Mouse (Mus musculus): ENCODE measurements around the gene Cyfip2. TPM values are rescaled to one million over a fixed set of nuclear protein-coding genes. Genes with fewer than 3 reads are reported as not detected.

Gene Cyfip2
- polyA plus RNA-seq, 1 experiment from 2014 or later, result 3.4 TPM

DNA sequence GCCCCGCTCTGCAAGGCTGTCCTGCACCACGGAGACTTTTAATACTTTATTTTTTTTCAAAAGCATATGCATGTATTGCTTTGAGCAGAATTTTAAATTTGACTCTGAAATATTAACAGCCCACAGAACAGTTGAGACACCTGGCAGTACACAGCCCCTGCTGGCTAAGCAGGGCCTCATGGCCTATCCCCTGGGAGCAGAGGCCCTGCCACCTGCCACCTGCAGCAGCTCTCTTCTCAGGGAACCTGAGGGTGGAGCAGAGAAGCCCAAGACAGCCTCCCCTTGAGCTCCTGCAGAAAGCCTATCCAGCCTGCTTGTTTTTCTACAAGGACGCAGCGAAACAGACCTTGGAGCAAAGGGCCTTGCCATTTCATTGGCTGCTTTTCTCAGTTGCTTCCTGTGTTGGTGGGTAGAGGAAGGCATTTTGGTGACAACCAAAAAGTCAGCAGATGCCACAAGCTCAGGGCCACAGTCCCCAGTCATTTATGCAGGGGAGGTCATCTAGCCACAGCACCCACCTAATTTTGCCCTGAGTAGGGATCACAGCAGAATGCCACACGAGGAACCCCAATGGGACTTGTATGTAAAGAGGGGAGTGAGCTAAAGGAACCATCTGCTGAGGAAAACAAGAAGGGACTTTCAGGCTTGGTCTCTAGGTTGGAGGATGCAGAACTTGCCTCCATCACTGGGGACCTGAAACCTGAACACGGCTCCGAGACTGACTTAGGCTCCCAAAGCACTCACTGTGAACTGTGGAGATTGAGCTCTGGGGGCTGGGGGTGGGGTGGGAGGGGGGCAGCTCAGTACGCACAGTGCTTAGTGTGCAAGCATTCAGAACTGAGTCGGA is 7.6 kb downstream of the Cyfip2 start:
- H3K4me1 ChIP-seq (ENCODE audit: insufficient read depth, low read depth, low read length), result no peaks in the 10 kb centered on the region
- no peak overlapping the region for H3K4me3 ChIP-seq (ENCODE audit: low read depth, low read length)
- H3K9ac ChIP-seq (replicated peaks; ENCODE audit: low read depth), result no peak overlapping the region
- TF ChIP-seq EP300 (IDR thresholded peaks at IDR 0.05) (no peak), CTCF (IDR thresholded peaks at IDR 0.05) (no peak)
- H3K9me3 ChIP-seq (ENCODE audit: low read length), result no peaks in the 10 kb centered on the region
- H3K36me3 ChIP-seq (ENCODE audit: insufficient read depth, low read length), result no peaks in the 10 kb centered on the region
- H3K27me3 ChIP-seq (replicated peaks; ENCODE audit: insufficient read depth, low read length), result no peaks in the 10 kb centered on the region
- ATAC-seq (no peak), DNase-seq (ENCODE audit: low spot score) (no peak)
- WGBS, result 81% methylated on average over 9 of the region's 9 CpGs
- no peak overlapping the region for H3K4me2 ChIP-seq (replicated peaks; ENCODE audit: low read depth, low read length)
- H3K27ac ChIP-seq (ENCODE audit: low read length), result no peak overlapping the region

DNA sequence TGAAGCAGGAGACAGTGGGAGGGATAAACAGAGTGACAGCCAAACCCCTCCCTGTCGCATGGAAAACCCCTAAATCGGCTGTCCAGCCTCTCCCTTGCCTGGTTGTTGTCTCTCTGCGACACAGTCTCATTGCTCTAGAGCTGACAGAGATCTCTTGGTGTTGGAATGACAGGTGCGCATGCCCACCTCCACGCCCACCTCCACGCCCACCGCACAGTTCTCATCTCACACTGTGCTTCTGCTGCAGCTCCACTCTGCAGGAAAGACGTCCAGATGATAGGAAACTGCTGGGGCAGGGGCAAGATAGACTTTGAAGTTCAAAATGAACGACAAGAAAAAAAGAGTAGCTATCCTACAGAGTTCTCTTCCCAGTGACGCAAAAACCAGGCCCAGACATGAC is 8.6 kb downstream of the Cyfip2 start:
- TF ChIP-seq CTCF (IDR thresholded peaks at IDR 0.05), result no peak
- TF ChIP-seq EP300 (IDR thresholded peaks at IDR 0.05), result no peak
- H3K27me3 ChIP-seq (replicated peaks; ENCODE audit: insufficient read depth, low read length), result no peaks in the 10 kb centered on the region
- DNase-seq (ENCODE audit: low spot score) (no peak), ATAC-seq (no peak)
- H3K4me2 ChIP-seq (replicated peaks; ENCODE audit: low read depth, low read length), result no peak overlapping the region
- WGBS, result 78% methylated on average over 10 of the region's 10 CpGs
- H3K4me3 ChIP-seq (ENCODE audit: low read depth, low read length), result no peak overlapping the region
- no peak overlapping the region for H3K27ac ChIP-seq (ENCODE audit: low read length)
- no peak overlapping the region for H3K9ac ChIP-seq (replicated peaks; ENCODE audit: low read depth)
- H3K9me3 ChIP-seq (ENCODE audit: low read length), result no peaks in the 10 kb centered on the region
- H3K4me1 ChIP-seq (ENCODE audit: insufficient read depth, low read depth, low read length), result no peaks in the 10 kb centered on the region
- no peaks in the 10 kb centered on the region for H3K36me3 ChIP-seq (ENCODE audit: insufficient read depth, low read length)

DNA sequence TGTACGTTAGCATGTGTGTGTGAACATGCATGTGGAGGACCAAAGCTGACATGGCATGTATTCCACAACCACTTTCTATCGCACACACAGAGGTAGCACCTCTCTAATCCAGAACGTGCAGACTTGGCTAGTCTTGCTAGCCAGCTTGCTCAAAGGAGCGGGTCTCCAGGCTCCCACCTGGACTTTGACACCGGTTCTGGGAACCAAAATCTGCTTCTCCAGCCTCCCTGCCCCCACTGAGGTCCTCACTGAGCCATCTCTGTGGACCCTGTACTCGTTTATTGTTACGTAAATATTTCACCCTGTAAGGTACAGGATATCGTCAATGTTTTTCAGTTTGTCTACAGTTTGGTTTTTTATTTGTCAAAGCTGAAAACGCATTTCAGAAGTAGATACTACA is 10.2 kb downstream of the Cyfip2 start:
- no peak overlapping the region for H3K9ac ChIP-seq (replicated peaks; ENCODE audit: low read depth)
- DNase-seq (ENCODE audit: low spot score) (no peak), ATAC-seq (no peak)
- H3K36me3 ChIP-seq (ENCODE audit: insufficient read depth, low read length), result no peaks in the 10 kb centered on the region
- no peak overlapping the region for H3K4me2 ChIP-seq (replicated peaks; ENCODE audit: low read depth, low read length)
- no peaks in the 10 kb centered on the region for H3K27me3 ChIP-seq (replicated peaks; ENCODE audit: insufficient read depth, low read length)
- H3K4me1 ChIP-seq (ENCODE audit: insufficient read depth, low read depth, low read length), result no peaks in the 10 kb centered on the region
- TF ChIP-seq CTCF (IDR thresholded peaks at IDR 0.05) (no peak), EP300 (IDR thresholded peaks at IDR 0.05) (no peak)
- WGBS, result 85% methylated on average over 9 of the region's 9 CpGs
- H3K27ac ChIP-seq (ENCODE audit: low read length), result no peak overlapping the region
- H3K4me3 ChIP-seq (ENCODE audit: low read depth, low read length), result no peak overlapping the region
- H3K9me3 ChIP-seq (ENCODE audit: low read length), result no peaks in the 10 kb centered on the region

GRCm38 (mm10) chr11:46301579-46302248 is 10.9 kb downstream of the Cyfip2 start:
- 89% methylated on average over 23 of the region's 23 CpGs for WGBS

DNA sequence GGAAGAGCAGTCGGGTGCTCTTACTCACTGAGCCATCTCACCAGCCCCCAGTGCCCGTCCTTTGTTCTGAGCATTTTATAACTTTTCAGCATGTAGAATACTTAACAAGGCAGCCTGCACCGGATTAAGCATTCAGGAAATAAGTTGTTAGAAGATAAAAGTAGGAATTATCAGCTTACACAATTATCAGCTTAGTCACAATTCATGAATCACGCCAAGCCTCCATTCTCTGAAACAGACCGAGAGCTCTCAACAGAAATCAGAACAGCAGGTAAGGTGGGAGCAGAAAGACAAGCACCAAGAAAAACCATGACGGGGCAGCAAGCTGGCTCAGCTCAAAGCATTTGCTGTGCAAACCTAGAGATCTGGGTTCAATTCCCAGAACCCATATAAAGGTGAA is 12.8 kb downstream of the Cyfip2 start:
- Histone ChIP-seq H3K4me1 (ENCODE audit: insufficient read depth, low read depth, low read length) (no peaks in the 10 kb centered on the region), H3K4me2 (replicated peaks; ENCODE audit: low read depth, low read length) (no peak overlapping the region), H3K9ac (replicated peaks; ENCODE audit: low read depth) (no peak overlapping the region), H3K27ac (ENCODE audit: low read length) (no peak overlapping the region), H3K36me3 (ENCODE audit: insufficient read depth, low read length) (no peaks in the 10 kb centered on the region), H3K9me3 (ENCODE audit: low read length) (no peaks in the 10 kb centered on the region), H3K4me3 (ENCODE audit: low read depth, low read length) (no peak overlapping the region), H3K27me3 (replicated peaks; ENCODE audit: insufficient read depth, low read length) (no peaks in the 10 kb centered on the region)
- ATAC-seq (no peak), DNase-seq (ENCODE audit: low spot score) (no peak)
- no peak for TF ChIP-seq EP300 (IDR thresholded peaks at IDR 0.05)
- TF ChIP-seq CTCF (IDR thresholded peaks at IDR 0.05), result no peak
- WGBS, result 71% methylated on average over 6 of the region's 6 CpGs

More at GRCm38 (mm10) chr11:46301579-46302248, 10.9 kb downstream of the Cyfip2 start:
- no peak overlapping the region for H3K4me2 ChIP-seq (replicated peaks; ENCODE audit: low read depth, low read length)
- H3K36me3 ChIP-seq (ENCODE audit: insufficient read depth, low read length), result no peaks in the 10 kb centered on the region
- H3K4me1 ChIP-seq (ENCODE audit: insufficient read depth, low read depth, low read length), result no peaks in the 10 kb centered on the region
- no peak overlapping the region for H3K9ac ChIP-seq (replicated peaks; ENCODE audit: low read depth)
- H3K9me3 ChIP-seq (ENCODE audit: low read length), result no peaks in the 10 kb centered on the region
- H3K27me3 ChIP-seq (replicated peaks; ENCODE audit: insufficient read depth, low read length), result no peaks in the 10 kb centered on the region
- TF ChIP-seq CTCF (IDR thresholded peaks at IDR 0.05) (no peak), EP300 (IDR thresholded peaks at IDR 0.05) (no peak)
- no peak overlapping the region for H3K4me3 ChIP-seq (ENCODE audit: low read depth, low read length)
- H3K27ac ChIP-seq (ENCODE audit: low read length), result no peak overlapping the region
- ATAC-seq (no peak), DNase-seq (ENCODE audit: low spot score) (no peak)

DNA sequence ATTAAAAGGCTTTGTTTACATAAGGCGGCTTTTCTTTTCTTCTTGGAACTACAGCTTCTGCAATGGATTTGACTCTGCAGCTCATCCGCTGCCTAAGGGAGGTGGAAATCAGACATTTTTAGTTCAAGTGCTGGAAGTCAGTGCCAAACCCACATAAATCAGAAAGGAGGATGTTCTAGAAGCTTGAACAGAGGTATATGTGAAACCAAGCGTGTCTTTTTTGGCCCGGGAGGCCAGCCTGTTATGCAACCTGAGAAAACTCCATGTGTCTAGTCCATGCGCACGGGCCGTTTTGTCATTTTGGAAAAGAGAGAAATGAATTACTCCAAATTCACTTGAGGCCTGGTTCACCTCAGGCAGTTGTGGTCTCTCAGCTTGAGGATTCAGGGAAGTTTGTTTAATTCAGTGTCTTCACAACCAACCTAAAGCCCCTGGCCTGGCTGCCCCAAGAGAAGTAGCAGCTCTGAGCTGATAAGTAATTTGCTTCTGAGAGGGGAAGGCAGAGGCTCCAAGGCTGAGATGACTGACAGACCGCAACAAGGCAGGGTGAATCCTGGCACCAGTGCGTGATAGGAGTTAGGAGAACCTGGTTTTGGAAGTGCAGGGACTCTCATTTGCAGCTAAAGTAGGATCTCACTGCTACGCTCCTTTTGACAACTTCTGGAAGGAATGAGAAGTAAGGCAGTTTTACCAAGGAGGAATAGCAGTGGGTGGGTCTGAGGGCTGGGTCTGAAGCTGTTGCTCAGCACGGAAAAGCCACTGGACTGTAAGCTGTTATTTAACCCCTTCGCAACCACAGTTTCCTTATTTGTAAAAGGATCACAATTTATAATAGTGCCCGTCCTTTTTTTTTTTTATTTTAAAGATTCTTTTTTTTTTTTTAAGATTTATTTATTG is 13.5 kb downstream of the Cyfip2 start:
- 54% methylated on average over 13 of the region's 13 CpGs for WGBS

More for the DNA sequence above, 13.5 kb downstream of the Cyfip2 start:
- H3K9me3 ChIP-seq (ENCODE audit: low read length), result no peaks in the 10 kb centered on the region
- H3K9ac ChIP-seq (replicated peaks; ENCODE audit: low read depth), result no peak overlapping the region
- H3K36me3 ChIP-seq (ENCODE audit: insufficient read depth, low read length), result no peaks in the 10 kb centered on the region
- no peak overlapping the region for H3K4me3 ChIP-seq (ENCODE audit: low read depth, low read length)
- no peak overlapping the region for H3K27ac ChIP-seq (ENCODE audit: low read length)
- ATAC-seq, result no peak
- no peak for DNase-seq (ENCODE audit: low spot score)
- H3K27me3 ChIP-seq (replicated peaks; ENCODE audit: insufficient read depth, low read length), result no peaks in the 10 kb centered on the region
- no peak overlapping the region for H3K4me2 ChIP-seq (replicated peaks; ENCODE audit: low read depth, low read length)
- H3K4me1 ChIP-seq (ENCODE audit: insufficient read depth, low read depth, low read length), result no peaks in the 10 kb centered on the region
- TF ChIP-seq EP300 (IDR thresholded peaks at IDR 0.05) (no peak), CTCF (IDR thresholded peaks at IDR 0.05) (no peak)
